Mouse (Mus musculus) midbrain, embryonic 16.5 days (tissue): ENCODE measurements around the gene Usp51. TPM values are rescaled to one million over a fixed set of nuclear protein-coding genes. Genes with fewer than 3 reads are reported as not detected.
"Not testable (repeated sequence)": the region's sequence is repeated elsewhere in the genome, so short reads cannot be mapped to it uniquely, and the experiment has no call there.

Source experiments
- ATAC-seq: fragments of 200-750 bp; cut with Nextera tagmentation; 2 replicates; pipeline ENCODE4 v1.8.0; 2017; ENCODE audit warnings: moderate TSS enrichment
- H3K27ac ChIP-seq: fragments of 300-500 bp; sonication (generic); 2 replicates; pipeline ENCODE4 v1.5.1; 2014; ENCODE audit warnings: mild to moderate bottlenecking, low read length, mixed read lengths
- H3K27me3 ChIP-seq: fragments of 300-500 bp; sonication (generic); 2 replicates; pipeline ENCODE4 v1.6.1; 2014; ENCODE audit warnings: low read depth, low read length, mixed read lengths; ENCODE audit not compliant: control insufficient read depth, insufficient read depth
- H3K36me3 ChIP-seq: fragments of 300-500 bp; sonication (generic); 2 replicates; pipeline ENCODE4 v1.6.1; 2014; ENCODE audit warnings: mild to moderate bottlenecking, low read length, moderate library complexity, mixed read lengths; ENCODE audit not compliant: control insufficient read depth, insufficient read depth
- H3K4me1 ChIP-seq: fragments of 300-500 bp; sonication (generic); 2 replicates; pipeline ENCODE4 v1.6.1; 2014; ENCODE audit warnings: mild to moderate bottlenecking, low read length, mixed read lengths; ENCODE audit not compliant: control insufficient read depth, insufficient read depth
- H3K4me2 ChIP-seq: fragments of 300-500 bp; sonication (generic); 2 replicates; pipeline ENCODE4 v1.6.1; 2014; ENCODE audit warnings: mild to moderate bottlenecking, low read length, mixed read lengths
- H3K4me3 ChIP-seq: fragments of 300-500 bp; sonication (generic); 2 replicates; pipeline ENCODE4 v1.5.1; 2014; ENCODE audit warnings: low read depth, mild to moderate bottlenecking, low read length, moderate library complexity, mixed read lengths
- H3K9ac ChIP-seq: fragments of 300-500 bp; sonication (generic); 2 replicates; pipeline ENCODE4 v1.6.1; 2014; ENCODE audit warnings: low read depth, low read length, mixed read lengths
- H3K9me3 ChIP-seq: fragments of 300-500 bp; sonication (generic); replicated peaks from 2 replicates; pipeline ENCODE4 v1.6.1; 2014; ENCODE audit warnings: mild to moderate bottlenecking, low read length, mixed read lengths; ENCODE audit not compliant: control insufficient read depth, poor library complexity, severe bottlenecking
- WGBS: fragments of 180-500 bp; shearing (Covaris S2); extraction: QIAGEN DNeasy Blood & Tissue Kit; methylation state at CpG from one replicate; pipeline ENCODE4 v1.1.7; 2014; 5-methylcytosine and 5-hydroxymethylcytosine counted together
- polyA plus RNA-seq: library from polyadenylated mRNA; unstranded; fragments of >200 nt; fragmentation: Nextera tagmentation; extraction: Ambion mirVana; gene quantifications from 2 replicates; pipeline ENCODE4 v1.2.1, GENCODE M21; 2015

Gene Usp51
- 3.2 and 3.5 TPM in 2 replicates for polyA plus RNA-seq

DNA sequence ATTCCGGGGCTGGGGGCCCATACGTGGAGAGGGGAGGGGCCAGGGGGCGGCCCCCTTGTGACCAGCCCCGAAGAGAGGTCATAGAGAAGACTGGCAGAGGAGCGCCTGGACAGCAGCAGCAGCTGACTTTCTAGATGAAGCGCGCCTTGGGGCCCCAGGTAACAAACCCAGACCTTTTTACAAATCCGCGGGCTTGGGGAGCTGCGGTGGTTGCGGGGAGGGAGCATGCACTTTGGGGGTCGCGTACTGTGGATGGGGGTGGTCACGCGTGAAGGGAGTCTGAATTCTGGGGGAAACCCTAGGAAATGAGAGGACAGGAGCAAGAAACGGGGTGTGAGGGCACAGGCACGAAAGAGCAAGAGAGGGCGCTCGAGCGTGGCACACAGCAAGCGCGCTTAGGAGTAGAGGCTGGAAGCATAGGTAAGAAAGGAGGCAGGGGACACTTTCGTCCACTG lies at the start of gene Usp51:
Gene Usp51, plus strand, starts transcription at position 83 of the 455 bp plus-strand sequence.
- H3K36me3 ChIP-seq: no peaks in the 10 kb centered on the region
- peak within 1 kb of the TSS; percentile 54 for H3K4me3 ChIP-seq
- WGBS: 19% methylated on average over 23 of the region's 23 CpGs
- H3K9me3 ChIP-seq: no peaks in the 10 kb centered on the region
- no peaks in the 10 kb centered on the region for H3K27me3 ChIP-seq
- no peaks in the 10 kb centered on the region for H3K4me1 ChIP-seq
- ATAC-seq: peak; percentile 90
- H3K9ac ChIP-seq: peak within 1 kb of the TSS; percentile 74
- H3K27ac ChIP-seq: peak within 1 kb of the TSS; percentile 90
- peak within 1 kb of the TSS; percentile 62 for H3K4me2 ChIP-seq

DNA sequence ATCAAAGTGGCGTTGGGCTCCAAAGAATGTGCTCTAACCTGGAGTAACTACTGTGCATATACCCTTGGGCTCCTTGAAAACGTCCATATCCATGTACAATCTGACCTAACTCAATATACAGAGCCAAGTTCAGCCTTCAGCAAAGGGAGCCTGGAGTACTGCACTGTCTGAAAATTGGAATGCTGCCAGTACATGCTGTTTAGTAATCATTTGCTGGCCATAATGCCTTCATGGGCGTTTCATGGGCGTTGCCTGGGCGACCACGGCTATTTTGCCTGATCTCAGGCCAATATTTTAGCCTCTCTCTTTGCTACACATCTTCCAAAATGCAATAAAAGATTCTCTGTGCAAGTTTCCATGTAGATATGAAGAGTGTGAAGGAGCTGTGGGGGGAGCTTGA lies 36.7 kb upstream of the Usp51 start:
- H3K4me3 ChIP-seq: no peak overlapping the region
- no peak overlapping the region for H3K4me2 ChIP-seq
- no peaks in the 10 kb centered on the region for H3K36me3 ChIP-seq
- H3K27ac ChIP-seq: no peak overlapping the region
- no peak overlapping the region for H3K9ac ChIP-seq
- peaks cover 2% of the 10 kb centered on the region; the same call in 1 of the 2 replicates for H3K4me1 ChIP-seq
- H3K27me3 ChIP-seq: no peaks in the 10 kb centered on the region
- whole genome bisulfite sequencing: 52% methylated on average over 6 of the region's 6 CpGs
- no peak for ATAC-seq
- no peaks in the 10 kb centered on the region for H3K9me3 ChIP-seq

DNA sequence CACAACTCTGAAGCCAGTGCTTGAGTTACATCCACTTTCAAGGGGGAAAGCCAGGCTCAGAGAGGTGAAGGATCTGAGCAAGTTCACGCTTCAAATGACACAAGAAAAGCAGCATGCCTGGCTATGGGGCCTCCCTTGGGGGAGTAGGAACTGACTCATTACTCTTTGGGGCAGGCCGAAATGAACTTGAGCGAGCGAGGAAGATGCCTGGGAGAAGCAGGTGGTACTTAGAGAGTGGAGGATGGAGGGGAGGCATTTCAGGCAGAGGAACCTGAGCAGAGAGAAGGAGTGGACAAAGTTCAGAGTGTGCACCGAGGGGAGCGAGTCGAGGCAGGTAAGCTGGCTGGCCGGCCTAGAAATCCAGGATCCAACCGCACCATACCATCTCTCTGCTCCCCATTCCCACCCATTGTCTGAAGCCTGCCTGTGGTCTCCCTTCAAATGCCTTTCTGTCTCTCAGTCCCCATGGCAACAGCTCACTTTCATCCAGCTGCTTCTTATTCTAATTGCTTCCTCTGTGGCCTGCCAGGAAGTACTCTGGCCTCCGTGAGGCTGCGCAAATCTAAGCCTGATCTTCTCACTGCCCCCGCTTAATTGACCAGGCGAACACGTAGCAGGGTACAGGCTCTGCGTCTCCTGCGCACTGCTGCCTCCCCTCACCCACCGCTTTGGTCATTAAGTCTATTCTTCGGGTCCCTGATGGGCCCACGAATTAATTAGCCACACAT lies 32.6 kb upstream of the Usp51 start:
- H3K9ac ChIP-seq, H3K36me3 ChIP-seq, H3K27me3 ChIP-seq, H3K4me1 ChIP-seq, H3K4me3 ChIP-seq, H3K9me3 ChIP-seq: not testable (repeated sequence)
- peak overlapping the region; percentile 81 for H3K27ac ChIP-seq
- peak overlapping the region; percentile 27 for H3K4me2 ChIP-seq
- peak; percentile 97 for ATAC-seq
- WGBS: 39% methylated on average over 5 of the region's 19 CpGs

DNA sequence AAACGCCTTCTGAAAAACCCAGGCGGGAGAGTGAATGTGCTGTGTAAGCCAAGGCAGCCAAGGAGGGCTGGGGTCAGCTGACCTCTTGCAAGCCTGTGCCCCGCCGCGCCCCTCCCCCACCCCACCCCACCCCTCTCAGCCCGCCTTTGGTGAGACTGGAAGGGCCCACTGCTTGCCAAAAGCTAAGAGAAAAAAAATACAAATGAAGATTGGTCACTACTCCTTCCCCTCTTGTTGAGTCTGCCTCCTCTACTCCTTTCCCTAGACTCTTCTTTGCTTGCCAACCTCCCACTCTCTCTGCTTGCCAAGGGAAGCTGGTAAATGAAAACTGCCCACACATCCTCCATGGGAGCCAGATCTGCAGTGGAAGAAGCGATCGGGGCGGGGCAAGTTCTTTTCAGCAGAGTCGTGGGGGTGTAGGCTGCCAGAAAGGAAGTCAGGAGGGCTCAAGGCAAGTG lies 32.0 kb upstream of the Usp51 start:
- Histone ChIP-seq H3K36me3 (no peaks in the 10 kb centered on the region), H3K4me1 (peaks cover 7% of the 10 kb centered on the region; the same call in 1 of the 2 replicates), H3K9me3 (no peaks in the 10 kb centered on the region), H3K27ac (peak overlapping the region; percentile 81), H3K4me3 (no peak overlapping the region), H3K27me3 (no peaks in the 10 kb centered on the region; the same call in 1 of the 2 replicates), H3K9ac (no peak overlapping the region), H3K4me2 (peak overlapping the region; percentile 27)
- ATAC-seq: no peak; the same call in none of the 2 replicates
- WGBS: 11% methylated on average over 6 of the region's 10 CpGs

DNA sequence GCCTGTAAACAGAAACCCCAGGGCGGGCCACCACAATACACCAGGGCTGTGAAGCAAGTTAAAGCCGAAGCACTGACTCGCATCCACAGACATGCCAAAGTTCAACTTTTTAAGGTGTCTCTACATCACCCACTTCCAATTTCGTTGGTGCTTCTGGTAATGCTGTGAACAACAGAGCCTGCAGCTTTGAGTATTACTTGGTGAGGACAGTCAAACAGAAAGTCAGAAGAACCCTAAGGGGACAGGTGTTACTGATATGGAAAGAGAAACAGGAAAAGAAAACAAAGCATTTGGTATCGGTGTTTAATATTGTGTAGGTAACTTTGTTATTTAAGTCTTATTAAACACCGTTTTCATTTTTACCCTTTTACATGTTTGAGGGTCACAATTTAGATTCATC lies 29.7 kb upstream of the Usp51 start:
- Histone ChIP-seq H3K4me1 (peaks cover 7% of the 10 kb centered on the region; the same call in 1 of the 2 replicates), H3K4me3 (no peak overlapping the region), H3K9me3 (no peaks in the 10 kb centered on the region), H3K9ac (no peak overlapping the region), H3K36me3 (no peaks in the 10 kb centered on the region), H3K27me3 (no peaks in the 10 kb centered on the region; the same call in 1 of the 2 replicates), H3K27ac (no peak overlapping the region), H3K4me2 (no peak overlapping the region)
- WGBS: 92% methylated on average over 6 of the region's 6 CpGs
- no peak for ATAC-seq

DNA sequence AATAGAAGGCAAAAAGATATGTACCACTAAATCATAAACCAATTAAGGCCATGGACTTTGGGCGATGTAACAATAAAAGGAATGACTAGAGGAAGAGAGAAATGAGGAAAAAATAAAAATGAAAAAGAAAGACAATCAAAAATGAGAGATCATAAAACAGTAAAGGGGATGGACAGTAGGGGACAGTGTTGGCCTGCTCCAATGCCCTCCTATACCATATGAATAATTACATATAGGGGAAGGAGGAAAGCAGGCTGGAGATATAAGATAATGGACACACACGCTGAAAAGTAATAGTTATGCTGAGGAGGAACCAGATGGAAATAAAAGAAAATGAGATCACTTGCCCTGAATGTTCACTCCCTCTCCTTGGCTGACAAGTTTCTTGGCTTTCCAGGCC lies 21.3 kb upstream of the Usp51 start:
- H3K9ac ChIP-seq: no peak overlapping the region
- no peaks in the 10 kb centered on the region for H3K4me1 ChIP-seq
- no peaks in the 10 kb centered on the region for H3K36me3 ChIP-seq
- H3K27me3 ChIP-seq: no peaks in the 10 kb centered on the region
- ATAC-seq: no peak
- no peak overlapping the region for H3K4me3 ChIP-seq
- WGBS: 63% methylated on average over 2 of the region's 2 CpGs
- no peak overlapping the region for H3K4me2 ChIP-seq
- H3K9me3 ChIP-seq: no peaks in the 10 kb centered on the region
- H3K27ac ChIP-seq: no peak overlapping the region

DNA sequence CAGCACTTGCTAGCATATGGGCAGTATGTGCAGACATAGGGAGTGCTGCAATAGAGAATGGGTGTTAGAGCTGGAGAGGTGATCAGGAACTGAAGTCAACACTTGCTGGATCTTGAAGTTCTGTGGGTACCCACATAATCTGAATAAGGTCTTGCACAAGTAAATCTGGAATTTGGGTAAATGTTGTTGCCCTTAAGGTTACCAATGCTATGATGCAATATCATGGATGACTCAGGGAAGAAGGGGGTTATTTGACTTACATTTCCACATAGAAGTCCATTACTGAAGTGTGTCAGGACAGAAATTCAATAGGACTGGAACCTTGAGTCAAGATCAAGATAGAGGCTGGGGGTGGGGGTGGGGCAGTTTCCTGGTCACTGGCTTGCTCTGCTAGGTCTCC lies 16.4 kb upstream of the Usp51 start:
- H3K4me1 ChIP-seq, H3K9me3 ChIP-seq, H3K27ac ChIP-seq, H3K9ac ChIP-seq, H3K36me3 ChIP-seq, ATAC-seq, H3K27me3 ChIP-seq, H3K4me3 ChIP-seq, H3K4me2 ChIP-seq: not testable (repeated sequence)

DNA sequence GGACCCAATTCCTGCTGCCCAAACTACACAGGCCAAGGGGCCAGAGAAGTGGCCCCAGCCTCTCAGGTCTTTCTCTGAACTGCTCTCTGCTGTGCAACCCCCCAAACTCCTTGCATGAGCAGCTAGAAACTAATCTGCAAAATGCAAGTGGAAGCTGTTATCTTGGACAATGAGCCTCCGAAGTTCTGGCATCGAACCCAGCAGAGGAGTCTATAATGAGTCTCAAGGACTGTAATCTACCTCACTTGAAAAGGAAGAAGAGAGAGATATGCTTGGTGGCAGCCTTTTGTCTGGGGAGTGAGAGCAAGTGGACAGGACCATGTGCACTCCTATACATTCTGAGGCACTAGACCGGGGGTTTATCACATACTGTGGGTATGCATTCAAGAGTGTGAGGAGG lies 10.2 kb upstream of the Usp51 start:
- H3K4me2 ChIP-seq, H3K4me3 ChIP-seq, H3K27me3 ChIP-seq, ATAC-seq, H3K36me3 ChIP-seq, H3K27ac ChIP-seq, H3K4me1 ChIP-seq, H3K9ac ChIP-seq, H3K9me3 ChIP-seq: not testable (repeated sequence)
- no CpG with 5 or more reads among the region's 3 CpGs for WGBS

DNA sequence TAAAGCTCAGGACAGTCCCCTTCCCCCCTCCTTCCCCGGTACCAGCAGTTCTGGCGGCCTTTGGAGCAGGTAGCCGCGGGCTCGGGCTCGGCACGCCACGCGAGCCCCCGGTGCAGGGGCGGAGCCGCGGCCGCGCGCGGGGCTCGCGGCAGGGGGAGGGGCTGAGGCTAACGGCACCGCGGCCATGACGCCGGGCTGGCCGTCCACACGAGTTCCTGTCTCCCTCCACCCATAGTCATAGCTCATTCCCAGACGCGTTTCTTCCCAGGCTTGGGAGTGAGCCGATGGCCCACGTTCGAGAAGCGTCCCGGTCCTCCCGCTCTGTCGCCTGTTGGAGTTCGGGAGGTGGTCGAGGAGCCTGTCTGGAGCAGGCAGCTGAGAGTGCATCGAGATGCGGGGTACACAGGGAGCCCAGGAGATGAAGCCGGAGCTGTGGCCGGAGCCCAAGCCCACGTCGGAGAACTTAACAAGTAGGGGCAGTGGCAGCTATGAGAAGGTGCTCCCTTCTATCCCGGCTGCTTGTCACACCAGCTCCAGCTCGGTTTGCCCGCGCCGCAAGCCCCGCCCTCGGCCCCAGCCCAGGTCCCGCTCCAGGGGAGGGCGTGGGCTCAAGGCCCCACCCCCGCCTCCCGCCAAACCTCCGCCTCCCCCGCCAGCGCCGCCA lies 884 bp downstream of the Usp51 start:
- 22% methylated on average over 24 of the region's 58 CpGs for WGBS
- Histone ChIP-seq H3K4me3 (peak overlapping the region; percentile 54), H3K4me1 (no peaks in the 10 kb centered on the region), H3K27ac (peak overlapping the region; percentile 90), H3K9me3 (no peaks in the 10 kb centered on the region), H3K36me3 (no peaks in the 10 kb centered on the region), H3K9ac (peak overlapping the region; percentile 74), H3K27me3 (no peaks in the 10 kb centered on the region), H3K4me2 (peak overlapping the region; percentile 62)
- peak; percentile 93 for ATAC-seq
